Mouse (Mus musculus) thymus, adult 2 months (tissue): ENCODE data around the gene Rpl27.

ENCODE experiments used
- CTCF ChIP-seq: fragments of 200-500 bp; IDR thresholded peaks from 2 replicates; pipeline ENCODE4 v1.5.1; 2012; ENCODE audit warnings: mild to moderate bottlenecking, control low read depth, low read length, moderate library complexity, borderline replicate concordance; ENCODE audit not compliant: control insufficient read depth, poor library complexity, insufficient read depth; ENCODE audit errors: extremely low read depth
- POLR2A ChIP-seq: fragments of 200-500 bp; IDR thresholded peaks from 2 replicates; pipeline ENCODE4 v1.6.1; 2012; ENCODE audit warnings: mild to moderate bottlenecking, low read length, control low read depth, moderate library complexity; ENCODE audit not compliant: control insufficient read depth, poor library complexity, insufficient read depth; ENCODE audit errors: extremely low read depth

GRCm38 (mm10) chr11:101420148-101420547 lies 21.9 kb upstream of the Rpl27 start:
- no peak for TF ChIP-seq POLR2A
- TF ChIP-seq CTCF: no peak
